8 mouse cellular contexts compared by ENCODE assay signal in genomic region chr6:101197642-101198041, GRCm38 (mm10).
DNase-seq lines count a peak whose midpoint lies in the region; ATAC-seq lines count a peak whose summit lies in the region.

No protein-coding gene starts in this region.

- no peak overlapping the region for H3K27ac ChIP-seq in liver, embryonic 12.5 days
- no peak overlapping the region for H3K27ac ChIP-seq in forebrain, embryonic 10.5 days
- H3K27ac ChIP-seq in hindbrain, embryonic 14.5 days, result peak overlapping the region; percentile 78; the same call in 1 of the 2 replicates
- H3K27ac ChIP-seq in midbrain, embryonic 11.5 days (ENCODE audit: low read depth, low read length), result no peak overlapping the region; the same call in 1 of the 2 replicates

- no peaks in the 10 kb centered on the region for H3K9me3 ChIP-seq in liver, embryonic 12.5 days (replicated peaks)
- H3K9me3 ChIP-seq in forebrain, embryonic 10.5 days, result no peaks in the 10 kb centered on the region
- H3K9me3 ChIP-seq in hindbrain, embryonic 14.5 days (ENCODE audit: control insufficient read depth, low read length), result no peaks in the 10 kb centered on the region
- no peaks in the 10 kb centered on the region for H3K9me3 ChIP-seq in midbrain, embryonic 11.5 days (ENCODE audit: control insufficient read depth, low read length)

- no peak overlapping the region for H3K9ac ChIP-seq in liver, embryonic 12.5 days
- peak overlapping the region; percentile 28; the same call in 1 of the 2 replicates for H3K9ac ChIP-seq in hindbrain, embryonic 14.5 days
- no peak overlapping the region for H3K9ac ChIP-seq in midbrain, embryonic 11.5 days (ENCODE audit: low read length)

- H3K4me3 ChIP-seq in liver, embryonic 12.5 days, result no peak overlapping the region
- H3K4me3 ChIP-seq in forebrain, embryonic 10.5 days, result peak overlapping the region; percentile 50; the same call in 1 of the 2 replicates
- peak overlapping the region; percentile 44 for H3K4me3 ChIP-seq in hindbrain, embryonic 14.5 days (replicated peaks; ENCODE audit: low read length)
- no peak overlapping the region for H3K4me3 ChIP-seq in midbrain, embryonic 11.5 days (ENCODE audit: low read depth, low read length)

- ATAC-seq in liver, embryonic 12.5 days, result no peak
- no peak for ATAC-seq in hindbrain, embryonic 14.5 days (ENCODE audit: low FRiP score)
- no peak for ATAC-seq in midbrain, embryonic 11.5 days (ENCODE audit: low FRiP score)

- 19% methylated on average over 5 of the region's 5 CpGs for WGBS in liver, embryonic 12.5 days (ENCODE audit: insufficient replicate concordance)
- WGBS in forebrain, embryonic 10.5 days, result 16% methylated on average over 5 of the region's 5 CpGs
- 9% methylated on average over 5 of the region's 5 CpGs for WGBS in hindbrain, embryonic 14.5 days
- 13% methylated on average over 5 of the region's 5 CpGs for WGBS in midbrain, embryonic 11.5 days

- H3K36me3 ChIP-seq in liver, embryonic 12.5 days, result no peaks in the 10 kb centered on the region
- H3K36me3 ChIP-seq in forebrain, embryonic 10.5 days (replicated peaks), result no peaks in the 10 kb centered on the region
- no peaks in the 10 kb centered on the region for H3K36me3 ChIP-seq in hindbrain, embryonic 14.5 days (replicated peaks; ENCODE audit: control insufficient read depth, insufficient read depth)
- no peaks in the 10 kb centered on the region for H3K36me3 ChIP-seq in midbrain, embryonic 11.5 days (ENCODE audit: control insufficient read depth, insufficient read depth, low read length)
- no peaks in the 10 kb centered on the region for H3K36me3 ChIP-seq in splenic B cell, adult 2 months (ENCODE audit: control insufficient read depth, insufficient read depth, low read length, poor library complexity, severe bottlenecking)

- H3K27me3 ChIP-seq in liver, embryonic 12.5 days (replicated peaks), result peaks cover 11% of the 10 kb centered on the region
- H3K27me3 ChIP-seq in forebrain, embryonic 10.5 days (ENCODE audit: poor library complexity, severe bottlenecking), result peaks cover 33% of the 10 kb centered on the region; the same call in 1 of the 2 replicates
- H3K27me3 ChIP-seq in hindbrain, embryonic 14.5 days (ENCODE audit: control insufficient read depth, insufficient read depth, low read length), result no peaks in the 10 kb centered on the region
- H3K27me3 ChIP-seq in midbrain, embryonic 11.5 days (ENCODE audit: control insufficient read depth, insufficient read depth, low read length), result no peaks in the 10 kb centered on the region
- no peaks in the 10 kb centered on the region for H3K27me3 ChIP-seq in splenic B cell, adult 2 months (ENCODE audit: control insufficient read depth, insufficient read depth, low read length, poor library complexity, severe bottlenecking)

- DNase-seq in liver, result peak; percentile 61
- peak; percentile 8 for DNase-seq in c-Kit-negative CD71-positive TER-119-positive erythroid progenitor cells, embryonic 14.5 days (ENCODE audit: low read depth, low spot score)
- DNase-seq in forebrain, embryonic 10.5 days (ENCODE audit: extremely low spot score, low spot score), result peak; percentile 64
- DNase-seq in hindbrain, embryonic 14.5 days (ENCODE audit: low spot score), result peak; percentile 89
- peak; percentile 77 for DNase-seq in left cerebral cortex, adult 11 months (ENCODE audit: low spot score)
- peak; percentile 96 for DNase-seq in midbrain, embryonic 11.5 days (ENCODE audit: low spot score, missing footprints)
- DNase-seq in splenic B cell, adult 2 months (ENCODE audit: low read depth, low spot score), result peak; percentile 14

- H3K4me2 ChIP-seq in liver, embryonic 12.5 days, result no peak overlapping the region
- H3K4me2 ChIP-seq in hindbrain, embryonic 14.5 days (replicated peaks), result peak overlapping the region; percentile 90
- H3K4me2 ChIP-seq in midbrain, embryonic 11.5 days, result peak overlapping the region; percentile 78; the same call in 1 of the 2 replicates

- 0 out of 2 replicates have a peak, but pooled peaks cover 5% of the 10 kb centered on the region for H3K4me1 ChIP-seq in liver, embryonic 12.5 days
- H3K4me1 ChIP-seq in forebrain, embryonic 10.5 days, result peaks cover 52% of the 10 kb centered on the region
- peaks cover 28% of the 10 kb centered on the region; the same call in 1 of the 2 replicates for H3K4me1 ChIP-seq in hindbrain, embryonic 14.5 days (replicated peaks; ENCODE audit: control insufficient read depth, insufficient read depth, low read length)
- peaks cover 23% of the 10 kb centered on the region for H3K4me1 ChIP-seq in midbrain, embryonic 11.5 days (ENCODE audit: control insufficient read depth, insufficient read depth, low read length)

Comparison
In these comparisons a context has a peak if more than half of its experiments do, and no peak if none do; other contexts are left out.
1. DNase-seq: peak in every context shown above with its lines; median percentile 96 in midbrain, embryonic 11.5 days; 89 in hindbrain, embryonic 14.5 days; 77 in left cerebral cortex, adult 11 months; 64 in forebrain, embryonic 10.5 days; 61 in liver; 14 in splenic B cell, adult 2 months; 8 in c-Kit-negative CD71-positive TER-119-positive erythroid progenitor cells, embryonic 14.5 days.
2. H3K4me3 ChIP-seq: peak in forebrain, embryonic 10.5 days (single experiment) and hindbrain, embryonic 14.5 days (single experiment); none in liver, embryonic 12.5 days (single experiment) and midbrain, embryonic 11.5 days (single experiment).